Mouse (Mus musculus): Measurements from ENCODE around the gene Nedd4. TPM values are rescaled to one million over a fixed set of nuclear protein-coding genes. Genes with fewer than 3 reads are reported as not detected.

Nedd4 gene
- polyA plus RNA-seq, 1 experiment from 2014 or later, result 393 TPM

DNA sequence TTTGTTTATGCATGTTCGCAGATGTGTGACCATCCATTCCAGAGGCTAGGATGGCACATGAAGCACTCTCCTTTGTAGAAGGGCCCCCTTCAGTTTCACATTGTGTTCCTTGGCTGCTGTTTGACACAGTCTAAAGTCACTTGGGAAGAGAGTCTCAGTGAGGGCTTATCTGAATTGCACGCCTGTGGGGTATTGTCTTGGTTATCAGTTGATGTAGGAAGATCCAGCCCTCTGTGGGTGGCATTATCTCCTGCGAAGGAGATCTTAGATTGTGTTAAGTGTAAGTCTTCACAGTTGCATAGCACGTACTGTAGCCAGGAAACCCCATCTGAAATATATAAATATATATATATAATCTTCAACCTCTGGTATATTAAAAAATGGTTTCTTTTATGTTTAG, 23.1 kb downstream of the Nedd4 start:
- Histone ChIP-seq H3K27ac (ENCODE audit: low read length) (no peak overlapping the region), H3K27me3 (ENCODE audit: control insufficient read depth, insufficient read depth, low read depth, low read length) (no peaks in the 10 kb centered on the region), H3K9ac (ENCODE audit: low read depth, low read length) (no peak overlapping the region), H3K9me3 (replicated peaks; ENCODE audit: control insufficient read depth, low read length, poor library complexity, severe bottlenecking) (no peaks in the 10 kb centered on the region), H3K4me1 (ENCODE audit: control insufficient read depth, insufficient read depth, low read length) (no peaks in the 10 kb centered on the region), H3K36me3 (ENCODE audit: control insufficient read depth, insufficient read depth, low read length) (peaks cover 36% of the 10 kb centered on the region), H3K4me2 (ENCODE audit: low read length) (no peak overlapping the region), H3K4me3 (ENCODE audit: low read depth, low read length) (no peak overlapping the region)
- ATAC-seq, result no peak
- 82% methylated on average over 4 of the region's 4 CpGs for WGBS

- Histone ChIP-seq H3K27me3 (ENCODE audit: control insufficient read depth, insufficient read depth, low read depth, low read length) (no peaks in the 10 kb centered on the region), H3K9me3 (replicated peaks; ENCODE audit: control insufficient read depth, low read length, poor library complexity, severe bottlenecking) (no peaks in the 10 kb centered on the region), H3K36me3 (ENCODE audit: control insufficient read depth, insufficient read depth, low read length) (peaks cover 39% of the 10 kb centered on the region), H3K4me3 (ENCODE audit: low read depth, low read length) (no peak overlapping the region), H3K4me2 (ENCODE audit: low read length) (no peak overlapping the region), H3K4me1 (ENCODE audit: control insufficient read depth, insufficient read depth, low read length) (no peaks in the 10 kb centered on the region), H3K9ac (ENCODE audit: low read depth, low read length) (no peak overlapping the region), H3K27ac (ENCODE audit: low read length) (no peak overlapping the region)
- no peak for ATAC-seq
- 79% methylated on average over 4 of the region's 4 CpGs for WGBS
Measured at GRCm38 (mm10) chr9:72686506-72686905, 24.4 kb downstream of the Nedd4 start.

DNA sequence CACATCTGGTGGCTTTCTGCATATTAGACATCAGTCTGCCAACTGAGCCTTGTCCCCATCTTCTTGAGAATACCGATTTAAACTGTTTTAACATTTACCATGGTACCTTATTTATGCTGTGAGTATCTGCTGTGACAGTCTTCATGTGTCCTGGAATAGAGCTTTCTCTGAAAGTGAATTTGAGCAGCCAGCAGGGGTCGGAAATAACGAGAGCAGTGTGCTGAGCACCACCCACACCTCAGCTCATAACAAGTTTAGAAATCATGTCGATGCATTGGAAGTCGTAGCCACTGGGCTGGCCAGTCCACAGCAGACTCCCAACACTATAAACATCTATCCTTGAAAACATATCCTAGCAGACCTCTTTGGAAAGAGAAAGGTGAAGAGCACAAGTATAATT, 27.4 kb downstream of the Nedd4 start:
- no peak overlapping the region for H3K27ac ChIP-seq (ENCODE audit: low read length)
- peaks cover 13% of the 10 kb centered on the region for H3K4me1 ChIP-seq (ENCODE audit: control insufficient read depth, insufficient read depth, low read length)
- 74% methylated on average over 5 of the region's 5 CpGs for WGBS
- no peak for ATAC-seq
- H3K9me3 ChIP-seq (replicated peaks; ENCODE audit: control insufficient read depth, low read length, poor library complexity, severe bottlenecking), result no peaks in the 10 kb centered on the region
- H3K4me2 ChIP-seq (ENCODE audit: low read length), result no peak overlapping the region
- no peaks in the 10 kb centered on the region for H3K27me3 ChIP-seq (ENCODE audit: control insufficient read depth, insufficient read depth, low read depth, low read length)
- H3K36me3 ChIP-seq (ENCODE audit: control insufficient read depth, insufficient read depth, low read length), result peaks cover 40% of the 10 kb centered on the region
- H3K9ac ChIP-seq (ENCODE audit: low read depth, low read length), result no peak overlapping the region
- H3K4me3 ChIP-seq (ENCODE audit: low read depth, low read length), result no peak overlapping the region

- WGBS, result 90% methylated on average over 1 of the region's 1 CpGs
- Histone ChIP-seq H3K9me3 (replicated peaks; ENCODE audit: control insufficient read depth, low read length, poor library complexity, severe bottlenecking) (no peaks in the 10 kb centered on the region), H3K27ac (ENCODE audit: low read length) (no peak overlapping the region), H3K27me3 (ENCODE audit: control insufficient read depth, insufficient read depth, low read depth, low read length) (no peaks in the 10 kb centered on the region), H3K9ac (ENCODE audit: low read depth, low read length) (no peak overlapping the region), H3K4me2 (ENCODE audit: low read length) (no peak overlapping the region), H3K4me3 (ENCODE audit: low read depth, low read length) (no peak overlapping the region), H3K36me3 (ENCODE audit: control insufficient read depth, insufficient read depth, low read length) (peaks cover 37% of the 10 kb centered on the region), H3K4me1 (ENCODE audit: control insufficient read depth, insufficient read depth, low read length) (peaks cover 18% of the 10 kb centered on the region)
- no peak for ATAC-seq
Measured at GRCm38 (mm10) chr9:72690811-72691210, 28.7 kb downstream of the Nedd4 start.

DNA sequence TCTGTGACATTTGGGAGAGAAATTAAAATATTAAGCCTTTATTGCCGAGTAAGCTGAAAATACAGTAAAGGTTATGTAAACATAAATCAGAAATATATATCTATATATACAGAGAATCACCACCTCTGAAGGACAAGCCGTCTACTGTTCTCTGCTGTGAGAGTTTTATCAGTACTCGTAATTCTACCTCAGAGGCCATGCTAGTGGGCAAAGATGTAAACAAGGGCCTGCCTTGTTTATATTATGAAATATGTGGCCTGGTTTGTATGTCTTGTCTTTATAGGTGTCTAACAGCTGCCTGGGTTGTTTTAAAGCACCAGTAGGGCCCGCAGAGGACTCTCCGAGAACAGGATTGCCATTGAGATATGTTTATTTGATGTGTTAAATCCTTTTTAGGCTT, 29.8 kb downstream of the Nedd4 start:
- ATAC-seq, result no peak
- no peak overlapping the region for H3K4me2 ChIP-seq (ENCODE audit: low read length)
- H3K36me3 ChIP-seq (ENCODE audit: control insufficient read depth, insufficient read depth, low read length), result peaks cover 27% of the 10 kb centered on the region
- no peak overlapping the region for H3K9ac ChIP-seq (ENCODE audit: low read depth, low read length)
- H3K4me3 ChIP-seq (ENCODE audit: low read depth, low read length), result no peak overlapping the region
- peaks cover 26% of the 10 kb centered on the region for H3K4me1 ChIP-seq (ENCODE audit: control insufficient read depth, insufficient read depth, low read length)
- no peaks in the 10 kb centered on the region for H3K9me3 ChIP-seq (replicated peaks; ENCODE audit: control insufficient read depth, low read length, poor library complexity, severe bottlenecking)
- H3K27ac ChIP-seq (ENCODE audit: low read length), result no peak overlapping the region
- 87% methylated on average over 5 of the region's 5 CpGs for WGBS
- no peaks in the 10 kb centered on the region for H3K27me3 ChIP-seq (ENCODE audit: control insufficient read depth, insufficient read depth, low read depth, low read length)

DNA sequence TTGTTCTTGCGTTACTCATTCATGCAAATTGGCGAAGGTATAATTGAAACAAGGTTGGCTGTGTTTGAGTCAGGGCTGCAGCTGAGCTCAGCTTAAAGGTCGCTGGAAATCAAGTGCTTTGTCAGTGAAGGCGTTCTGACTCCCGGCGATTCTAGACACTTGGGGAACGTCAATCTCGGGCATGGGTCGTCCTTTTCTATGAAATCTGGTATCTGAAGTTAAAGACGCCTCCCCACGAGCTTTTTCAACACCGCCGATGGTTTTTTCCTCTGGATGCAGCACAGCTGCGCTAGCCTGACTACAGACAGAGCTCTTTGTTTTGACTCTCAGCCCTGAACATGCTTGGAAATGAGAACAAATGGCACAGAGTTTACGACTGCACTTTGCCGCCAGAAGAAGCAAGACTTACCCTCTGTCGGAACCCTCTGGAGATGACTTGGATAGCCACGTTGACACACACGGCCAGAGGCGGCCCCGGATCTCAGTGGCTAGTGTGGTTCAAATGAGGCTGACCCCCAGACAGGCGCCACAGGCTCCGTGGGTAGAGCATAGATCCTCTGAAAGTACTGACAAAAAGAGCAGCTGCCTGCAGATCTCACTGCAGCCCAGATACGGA, 31.0 kb downstream of the Nedd4 start:
- Histone ChIP-seq H3K9ac (ENCODE audit: low read depth, low read length) (no peak overlapping the region), H3K27ac (ENCODE audit: low read length) (peak overlapping the region; percentile 68), H3K4me1 (ENCODE audit: control insufficient read depth, insufficient read depth, low read length) (peaks cover 32% of the 10 kb centered on the region), H3K9me3 (replicated peaks; ENCODE audit: control insufficient read depth, low read length, poor library complexity, severe bottlenecking) (no peaks in the 10 kb centered on the region), H3K36me3 (ENCODE audit: control insufficient read depth, insufficient read depth, low read length) (peaks cover 19% of the 10 kb centered on the region), H3K4me2 (ENCODE audit: low read length) (no peak overlapping the region; the same call in 1 of the 2 replicates), H3K4me3 (ENCODE audit: low read depth, low read length) (no peak overlapping the region), H3K27me3 (ENCODE audit: control insufficient read depth, insufficient read depth, low read depth, low read length) (no peaks in the 10 kb centered on the region)
- WGBS, result 58% methylated on average over 24 of the region's 24 CpGs
- peak; percentile 25; the same call in 1 of the 2 replicates for ATAC-seq

- H3K27me3 ChIP-seq (ENCODE audit: control insufficient read depth, insufficient read depth, low read depth, low read length), result no peaks in the 10 kb centered on the region
- H3K9me3 ChIP-seq (replicated peaks; ENCODE audit: control insufficient read depth, low read length, poor library complexity, severe bottlenecking), result no peaks in the 10 kb centered on the region
- 89% methylated on average over 14 of the region's 14 CpGs for WGBS
- peaks cover 15% of the 10 kb centered on the region for H3K36me3 ChIP-seq (ENCODE audit: control insufficient read depth, insufficient read depth, low read length)
- no peak overlapping the region for H3K27ac ChIP-seq (ENCODE audit: low read length)
- ATAC-seq, result no peak
- no peak overlapping the region; the same call in 1 of the 2 replicates for H3K4me2 ChIP-seq (ENCODE audit: low read length)
- H3K4me1 ChIP-seq (ENCODE audit: control insufficient read depth, insufficient read depth, low read length), result peaks cover 36% of the 10 kb centered on the region
- no peak overlapping the region for H3K4me3 ChIP-seq (ENCODE audit: low read depth, low read length)
- no peak overlapping the region for H3K9ac ChIP-seq (ENCODE audit: low read depth, low read length)
Measured at GRCm38 (mm10) chr9:72693861-72694260, 31.7 kb downstream of the Nedd4 start.

GRCm38 (mm10) chr9:72696508-72696907, 34.4 kb downstream of the Nedd4 start:
- no peak overlapping the region for H3K4me3 ChIP-seq (ENCODE audit: low read depth, low read length)
- WGBS, result 75% methylated on average over 3 of the region's 3 CpGs
- no peak overlapping the region for H3K9ac ChIP-seq (ENCODE audit: low read depth, low read length)
- H3K4me2 ChIP-seq (ENCODE audit: low read length), result no peak overlapping the region
- H3K27ac ChIP-seq (ENCODE audit: low read length), result no peak overlapping the region
- H3K27me3 ChIP-seq (ENCODE audit: control insufficient read depth, insufficient read depth, low read depth, low read length), result no peaks in the 10 kb centered on the region
- H3K9me3 ChIP-seq (replicated peaks; ENCODE audit: control insufficient read depth, low read length, poor library complexity, severe bottlenecking), result no peaks in the 10 kb centered on the region
- peaks cover 49% of the 10 kb centered on the region for H3K4me1 ChIP-seq (ENCODE audit: control insufficient read depth, insufficient read depth, low read length)
- peaks cover 12% of the 10 kb centered on the region for H3K36me3 ChIP-seq (ENCODE audit: control insufficient read depth, insufficient read depth, low read length)
- no peak for ATAC-seq

DNA sequence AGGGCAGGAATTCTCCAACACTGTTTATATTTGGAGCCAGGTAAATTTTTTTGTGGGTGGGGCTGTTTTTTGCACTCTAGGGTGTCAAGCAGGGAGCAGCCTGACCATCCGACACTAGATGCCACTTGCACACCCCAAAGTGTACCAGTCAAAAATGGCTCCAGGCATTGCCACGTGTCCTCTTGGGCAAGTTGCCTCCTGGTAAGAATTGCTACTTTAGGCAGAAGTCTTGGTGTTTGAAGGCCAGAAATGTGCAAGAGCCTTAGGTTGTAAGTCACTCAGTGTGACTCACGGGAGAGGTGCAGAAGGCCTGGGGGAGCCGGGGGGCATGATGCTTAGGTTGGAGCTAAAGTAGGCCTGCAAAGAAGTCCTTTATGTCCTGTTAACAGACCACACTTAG, 35.6 kb downstream of the Nedd4 start:
- H3K4me1 ChIP-seq (ENCODE audit: control insufficient read depth, insufficient read depth, low read length), result peaks cover 48% of the 10 kb centered on the region
- no peak overlapping the region for H3K4me2 ChIP-seq (ENCODE audit: low read length)
- H3K27me3 ChIP-seq (ENCODE audit: control insufficient read depth, insufficient read depth, low read depth, low read length), result no peaks in the 10 kb centered on the region
- H3K27ac ChIP-seq (ENCODE audit: low read length), result no peak overlapping the region
- peaks cover 12% of the 10 kb centered on the region for H3K36me3 ChIP-seq (ENCODE audit: control insufficient read depth, insufficient read depth, low read length)
- H3K9ac ChIP-seq (ENCODE audit: low read depth, low read length), result no peak overlapping the region
- no peaks in the 10 kb centered on the region for H3K9me3 ChIP-seq (replicated peaks; ENCODE audit: control insufficient read depth, low read length, poor library complexity, severe bottlenecking)
- no peak for ATAC-seq
- H3K4me3 ChIP-seq (ENCODE audit: low read depth, low read length), result no peak overlapping the region
- WGBS, result 87% methylated on average over 4 of the region's 4 CpGs

Measured in midbrain, embryonic 16.5 days (tissue).